Mouse (Mus musculus) testis, postnatal 10 days (tissue): ENCODE measurements around the gene Fbxo4.

Experiments used
- DNase-seq: peaks from one replicate; pipeline ENCODE4 v3.0.0; 2021; ENCODE audit warnings: low spot score

The Fbxo4 gene

DNA sequence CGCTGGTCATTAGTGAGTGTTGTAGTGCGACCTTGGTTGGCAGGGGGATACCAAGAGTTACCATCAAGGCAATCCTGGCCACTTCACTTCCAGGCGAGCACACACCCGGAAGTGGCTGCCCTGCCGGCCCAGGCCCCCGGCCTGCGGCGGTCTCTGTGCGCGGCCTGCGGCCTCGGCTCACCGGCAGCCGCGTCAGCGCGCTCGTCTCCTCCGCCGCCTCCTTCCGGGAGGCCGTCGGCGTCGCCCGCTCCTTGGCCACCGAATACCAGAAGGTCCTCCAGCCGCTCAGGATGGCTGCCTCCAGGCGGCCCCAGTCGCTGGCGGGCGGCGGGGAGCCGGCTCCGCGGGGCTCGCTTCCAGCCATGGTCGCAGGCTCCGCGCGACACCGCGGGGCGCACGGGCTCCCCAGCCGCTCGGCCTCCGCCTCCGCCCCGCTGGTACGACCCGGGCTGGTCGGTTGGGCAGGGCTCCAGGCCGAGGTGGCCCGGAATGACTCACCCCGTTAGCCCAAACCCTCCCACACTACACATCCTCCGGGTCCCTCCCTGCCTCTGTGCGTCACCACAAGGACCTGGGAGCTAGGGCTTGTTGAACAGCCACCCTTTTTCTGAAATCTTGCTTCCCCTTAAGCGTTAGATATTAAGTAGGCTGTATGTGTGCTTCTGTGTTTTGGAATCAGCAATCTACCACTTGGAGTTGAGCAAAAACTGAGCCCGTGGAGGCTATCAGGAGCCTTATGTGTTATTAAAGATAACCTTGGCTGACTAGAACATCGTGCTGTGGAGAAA is at the start of gene Fbxo4:
Gene Fbxo4, minus strand, starts transcription at position 513 of the 788 bp plus-strand sequence.
- peak; percentile 88 for DNase-seq

DNA sequence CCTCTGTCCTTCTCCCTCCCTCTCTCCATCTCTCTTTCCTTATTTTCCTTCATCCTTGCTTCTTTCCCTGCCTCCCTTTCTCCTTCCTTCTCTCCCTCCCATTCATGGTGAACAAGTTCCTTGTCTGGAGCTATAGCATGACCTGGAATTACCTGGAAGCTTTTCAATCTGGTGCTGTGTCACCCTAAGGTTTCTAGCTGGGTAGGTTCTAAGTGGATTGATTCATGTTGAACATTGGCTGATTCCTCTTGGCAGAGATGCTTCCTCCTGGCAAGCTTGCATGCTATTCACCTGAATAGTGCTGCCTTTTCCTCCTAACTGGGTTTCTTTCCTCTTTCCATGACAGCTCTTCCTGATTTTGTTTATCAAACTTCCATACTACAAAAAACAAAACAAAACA is 49.6 kb upstream of the Fbxo4 start:
- no peak for DNase-seq

DNA sequence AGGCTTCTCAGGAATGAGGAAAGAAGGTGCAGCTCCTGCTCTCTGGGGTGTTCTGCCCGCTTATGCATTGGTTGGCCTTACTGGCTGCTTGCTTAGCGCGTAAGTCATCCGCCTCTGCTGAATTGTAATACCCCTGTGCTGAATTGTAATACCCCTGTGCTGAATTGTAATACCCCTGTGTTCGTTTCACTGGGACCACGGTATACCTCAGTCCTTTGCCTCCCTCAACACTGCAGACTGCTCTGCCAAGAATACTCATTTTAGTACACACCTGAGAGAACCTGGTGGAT is 49.0 kb upstream of the Fbxo4 start:
- DNase-seq = no peak

DNA sequence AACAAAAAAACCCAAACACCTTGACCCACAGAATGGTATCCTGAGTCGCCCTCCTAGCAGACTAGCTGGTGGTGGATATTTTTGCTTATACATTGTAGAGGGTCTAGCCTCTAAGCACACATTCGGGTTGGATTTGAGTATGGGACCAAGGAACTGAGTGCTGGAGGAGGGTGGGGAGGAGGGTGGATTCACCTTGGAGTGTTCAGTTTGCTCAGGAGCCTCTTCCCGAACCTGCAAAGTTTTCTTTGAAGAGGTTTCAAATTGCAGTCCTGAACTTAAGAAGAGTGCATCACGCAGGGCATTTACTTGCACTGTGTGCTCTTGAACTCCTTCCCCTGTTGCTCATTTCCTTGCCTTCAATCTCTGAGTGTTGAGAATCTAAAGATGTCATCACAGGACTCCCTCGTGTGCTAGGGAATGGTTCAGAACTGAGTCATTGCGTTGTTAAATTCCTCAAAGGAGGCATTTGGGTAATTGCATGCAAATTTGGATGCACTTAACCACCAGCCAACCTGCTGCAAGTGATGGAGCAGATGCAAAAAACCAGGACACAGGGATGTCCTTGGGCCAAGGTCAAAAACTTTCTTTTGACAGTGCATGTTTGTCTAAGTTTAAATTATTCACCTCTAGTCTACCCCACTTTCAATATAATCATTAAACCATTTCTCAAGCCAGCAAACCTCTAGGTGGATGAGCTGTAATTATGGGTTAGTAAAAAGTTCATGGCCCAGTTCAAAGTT is 48.5 kb upstream of the Fbxo4 start:
- no peak for DNase-seq

DNA sequence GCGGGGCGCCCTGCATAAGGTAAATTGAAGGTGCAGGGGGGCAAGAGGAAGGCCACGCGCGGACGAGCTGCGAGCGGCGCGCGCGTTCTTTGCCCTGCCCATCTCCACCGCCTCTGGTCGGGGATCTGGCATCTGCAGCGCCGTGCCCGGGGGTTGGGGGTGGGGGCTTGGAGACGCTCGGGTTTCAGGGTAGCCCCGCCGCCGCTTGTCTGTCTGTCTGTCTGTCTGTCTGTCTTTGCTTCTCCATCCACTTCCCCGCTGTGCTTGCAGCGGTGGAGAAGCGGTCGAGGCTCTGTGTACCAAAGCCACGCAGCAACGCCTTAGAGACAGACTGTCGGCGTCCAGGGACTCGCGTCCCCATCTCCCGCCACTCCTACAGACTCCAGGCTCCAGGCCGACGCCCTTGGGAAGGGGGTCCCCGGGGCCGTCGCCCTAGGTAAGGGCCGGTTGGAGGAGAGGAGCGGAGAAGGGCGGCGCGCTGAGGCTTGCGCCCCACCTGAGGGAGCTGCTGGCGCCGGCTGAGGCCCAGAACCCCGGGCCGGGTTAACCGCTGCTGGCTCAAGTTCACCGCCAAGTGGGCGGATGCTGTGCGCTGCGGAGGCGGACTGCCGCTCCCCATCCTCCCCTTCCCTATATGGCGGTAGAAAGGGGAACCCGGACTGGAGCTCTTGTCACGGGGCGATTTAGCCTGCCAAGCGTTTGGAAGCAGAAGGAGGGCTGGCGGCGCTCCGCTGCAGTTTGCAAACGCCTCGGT is 47.6 kb upstream of the Fbxo4 start:
- DNase-seq = peak; percentile 83

DNA sequence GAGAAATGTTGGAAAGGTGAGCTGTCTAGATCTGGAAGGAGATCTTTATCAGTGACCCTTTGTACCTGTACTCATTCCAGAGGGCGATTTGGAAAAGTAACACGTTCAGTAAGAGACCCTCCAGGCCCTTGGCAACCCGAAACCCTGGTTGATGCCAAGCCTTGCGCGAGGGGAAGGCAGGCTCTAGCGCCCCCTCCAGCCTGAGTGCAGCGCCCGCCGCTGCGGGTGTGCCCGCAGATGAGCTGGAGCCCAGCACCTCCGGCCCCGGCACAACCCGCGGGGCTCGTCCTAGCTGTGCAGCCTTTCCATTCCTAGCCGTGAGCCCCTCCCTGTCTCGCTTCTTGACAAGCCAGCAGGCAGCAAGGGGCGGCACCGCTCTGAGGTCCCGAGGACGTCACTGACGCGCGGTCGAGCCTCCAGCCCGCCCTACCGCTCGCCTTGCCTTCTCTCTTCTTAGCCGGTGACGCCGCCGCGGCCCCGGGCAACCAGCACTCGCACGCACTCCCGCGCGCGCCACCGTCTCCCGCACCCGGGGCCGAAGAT is 46.9 kb upstream of the Fbxo4 start, which contains the start of gene Oxct1:
Gene Oxct1, plus strand, starts transcription at position 153 of the 543 bp plus-strand sequence.
- peak; percentile 87 for DNase-seq

DNA sequence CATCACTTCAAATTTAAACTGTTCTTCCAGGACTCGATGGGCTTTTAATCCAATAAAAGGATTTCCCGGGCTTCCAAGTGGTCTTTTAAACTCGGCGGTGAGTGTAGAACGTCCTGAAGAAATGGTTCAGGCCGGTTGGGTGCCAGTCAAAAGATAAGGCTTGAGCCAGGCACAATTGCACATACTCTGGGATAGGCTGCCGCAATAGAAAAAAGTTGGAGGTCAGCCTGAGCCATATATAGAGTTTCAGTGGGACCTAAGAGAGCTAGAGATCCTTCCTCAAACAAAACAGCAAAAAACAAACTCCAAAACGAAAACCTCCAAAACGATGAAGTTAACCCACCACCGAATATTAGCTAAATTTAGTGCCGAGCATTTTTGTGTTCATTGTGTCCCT is 46.1 kb upstream of the Fbxo4 start:
- no peak for DNase-seq

DNA sequence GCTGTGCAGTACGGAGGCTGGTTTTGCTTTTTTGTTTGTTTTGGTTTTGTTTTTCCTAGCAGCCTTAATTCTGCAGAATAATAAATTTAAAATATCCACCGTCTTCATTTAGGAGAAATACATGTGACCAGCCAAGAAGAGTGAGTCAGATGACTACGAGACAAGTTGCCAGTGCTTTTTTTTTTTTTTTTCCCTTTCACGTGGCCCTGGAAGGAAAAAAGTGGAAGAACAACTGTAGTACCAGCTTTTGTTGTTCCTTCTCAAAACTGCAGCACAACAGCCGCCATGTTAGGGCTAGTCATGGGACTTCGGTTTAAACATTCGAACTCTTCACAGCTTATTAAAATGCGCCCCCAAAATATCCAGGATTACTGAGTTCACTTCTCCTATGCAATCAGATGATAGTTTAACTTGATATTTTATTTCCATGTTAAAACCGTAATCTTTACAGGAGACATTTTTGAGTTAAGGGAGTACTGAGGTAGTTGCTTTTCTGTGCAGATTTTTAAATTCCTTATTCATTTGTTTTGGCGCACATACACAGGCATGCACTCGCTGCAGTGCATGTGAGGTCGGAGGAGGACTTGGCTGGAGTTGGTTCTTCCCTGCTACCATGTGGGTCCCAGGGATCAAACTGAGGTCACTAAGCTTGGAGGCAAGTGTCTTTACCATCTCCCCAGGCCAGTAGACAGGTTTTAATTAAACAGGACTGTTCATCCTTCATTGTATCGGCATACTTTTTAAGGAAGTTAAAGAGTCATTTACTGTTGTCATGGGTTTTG is 45.5 kb upstream of the Fbxo4 start:
- DNase-seq = no peak

DNA sequence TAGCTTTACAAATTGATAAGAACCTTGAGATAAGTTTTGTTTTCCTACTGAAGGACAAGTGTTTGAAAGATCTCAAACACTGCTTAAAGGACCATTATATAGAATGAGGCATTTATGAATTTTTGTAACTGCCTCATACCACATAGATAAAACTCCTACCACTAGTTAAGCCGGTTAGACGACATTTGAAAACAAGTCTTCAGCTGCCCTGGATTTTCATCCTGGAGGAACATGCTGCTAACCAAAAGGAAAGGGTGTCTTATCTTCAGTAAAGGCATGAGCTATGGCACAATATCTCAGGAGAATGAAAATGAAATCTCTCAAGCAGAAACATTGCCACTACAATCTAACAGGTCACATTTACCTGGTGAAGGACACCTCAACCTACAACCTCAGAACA is 44.4 kb upstream of the Fbxo4 start:
- DNase-seq = no peak

DNA sequence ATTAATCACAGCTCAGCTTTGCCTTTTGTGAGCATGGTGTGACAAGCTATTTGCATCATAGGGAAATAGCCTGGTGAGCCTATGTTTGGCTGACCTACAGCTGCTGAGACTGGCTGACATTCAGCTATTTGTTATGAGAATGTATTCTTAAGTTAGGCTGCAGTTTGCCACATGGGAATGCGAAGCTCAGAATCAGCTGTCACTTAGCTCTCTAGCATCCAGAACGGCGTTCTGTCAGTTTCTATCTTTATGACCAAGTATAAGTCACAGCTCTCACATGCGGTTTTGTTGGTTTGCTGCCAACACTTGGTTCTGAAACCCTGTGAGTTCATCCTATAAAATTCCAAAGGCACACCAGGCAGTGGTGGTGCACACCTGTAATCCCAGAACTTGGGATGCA is 41.3 kb upstream of the Fbxo4 start:
- DNase-seq = no peak

DNA sequence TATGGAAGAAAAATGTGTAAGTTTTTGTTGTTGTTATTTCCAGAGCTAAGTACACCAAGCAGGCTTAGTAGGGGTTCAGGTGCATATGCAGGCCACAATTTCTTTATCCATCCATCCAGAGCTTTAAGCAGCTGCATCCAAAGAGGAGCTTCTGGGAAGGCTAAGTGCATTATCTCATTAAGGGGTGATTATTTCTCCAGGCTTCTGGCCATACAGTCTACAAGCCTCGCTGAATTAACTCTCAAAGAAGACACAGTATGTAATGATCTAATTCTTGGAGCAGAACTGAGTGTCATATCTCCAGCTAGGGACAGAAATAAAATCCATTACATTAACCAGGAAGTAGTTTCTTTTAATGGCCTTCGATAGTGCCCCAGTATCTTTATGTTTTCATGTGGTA is 34.5 kb upstream of the Fbxo4 start:
- DNase-seq = no peak

DNA sequence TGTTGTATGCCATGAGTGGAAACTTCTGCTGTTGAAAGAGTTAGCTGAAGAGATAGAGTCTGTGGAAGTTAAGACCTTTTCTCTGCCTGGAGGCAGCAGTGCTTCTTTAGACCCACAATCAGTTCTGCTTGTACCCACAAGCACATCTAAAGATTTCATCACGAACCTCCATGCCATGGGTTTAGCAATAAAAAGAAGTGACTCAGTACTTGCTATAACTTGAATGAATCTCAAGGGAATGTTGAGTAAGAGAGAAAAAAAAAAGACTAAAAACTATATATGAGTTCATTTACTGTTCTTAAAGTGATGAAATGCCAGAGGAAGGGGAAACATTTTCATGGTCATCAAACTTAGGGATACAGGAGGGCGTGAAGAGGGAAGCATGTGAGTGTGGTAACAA is 21.2 kb upstream of the Fbxo4 start:
- DNase-seq = no peak

DNA sequence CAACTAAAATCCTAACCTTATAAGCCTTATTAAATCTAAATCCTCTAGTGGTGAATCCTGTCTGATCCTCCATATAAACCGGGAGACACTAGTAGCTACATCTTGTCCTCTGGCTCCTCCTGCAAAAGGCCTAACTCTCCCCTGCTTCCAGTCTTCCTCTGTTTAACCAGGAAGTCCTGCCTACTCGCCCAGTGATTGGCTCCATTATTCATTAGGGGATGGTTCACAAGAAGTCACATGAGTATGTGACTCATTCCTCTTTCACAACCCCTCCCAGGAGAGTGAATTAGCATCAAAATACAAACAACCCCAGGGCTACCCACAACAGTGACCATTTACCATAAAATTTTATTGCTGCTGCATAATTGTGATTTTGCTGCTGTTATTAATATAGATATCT is 19.8 kb upstream of the Fbxo4 start:
- DNase-seq = no peak

DNA sequence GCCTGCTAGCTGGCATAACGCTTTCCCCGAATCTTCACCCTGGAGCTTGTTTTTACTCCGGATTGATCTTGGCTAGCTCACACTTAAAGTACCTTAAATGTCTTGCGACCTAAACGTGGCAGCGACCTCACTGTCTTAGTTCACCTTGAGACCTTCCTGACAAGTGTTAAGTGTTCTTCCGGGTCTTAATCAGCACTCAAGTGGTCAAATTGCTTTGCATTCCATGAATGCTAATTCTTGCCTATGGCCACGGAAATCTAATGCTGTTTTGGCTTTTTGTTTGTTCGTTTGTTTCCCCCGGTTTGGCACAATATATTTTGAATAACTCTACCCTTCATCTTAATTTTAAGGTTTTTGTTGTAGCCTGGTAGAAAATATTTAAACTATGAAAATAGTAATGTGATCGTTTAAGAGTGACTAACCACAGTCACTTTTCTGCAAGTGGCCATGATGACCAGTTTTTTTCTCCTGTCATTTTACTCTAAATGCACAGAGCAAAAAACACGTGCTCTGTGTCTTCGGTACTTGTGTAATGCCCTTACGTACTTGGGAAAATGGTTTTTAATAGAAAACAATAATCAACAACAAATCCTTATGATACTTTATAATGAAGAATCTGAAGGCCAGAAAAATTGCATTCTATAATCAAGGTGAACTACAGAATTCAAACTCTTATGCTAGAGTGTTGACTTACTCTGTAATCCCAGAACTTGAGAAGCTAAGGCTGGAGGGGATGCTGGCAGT is 17.1 kb upstream of the Fbxo4 start:
- DNase-seq = no peak

DNA sequence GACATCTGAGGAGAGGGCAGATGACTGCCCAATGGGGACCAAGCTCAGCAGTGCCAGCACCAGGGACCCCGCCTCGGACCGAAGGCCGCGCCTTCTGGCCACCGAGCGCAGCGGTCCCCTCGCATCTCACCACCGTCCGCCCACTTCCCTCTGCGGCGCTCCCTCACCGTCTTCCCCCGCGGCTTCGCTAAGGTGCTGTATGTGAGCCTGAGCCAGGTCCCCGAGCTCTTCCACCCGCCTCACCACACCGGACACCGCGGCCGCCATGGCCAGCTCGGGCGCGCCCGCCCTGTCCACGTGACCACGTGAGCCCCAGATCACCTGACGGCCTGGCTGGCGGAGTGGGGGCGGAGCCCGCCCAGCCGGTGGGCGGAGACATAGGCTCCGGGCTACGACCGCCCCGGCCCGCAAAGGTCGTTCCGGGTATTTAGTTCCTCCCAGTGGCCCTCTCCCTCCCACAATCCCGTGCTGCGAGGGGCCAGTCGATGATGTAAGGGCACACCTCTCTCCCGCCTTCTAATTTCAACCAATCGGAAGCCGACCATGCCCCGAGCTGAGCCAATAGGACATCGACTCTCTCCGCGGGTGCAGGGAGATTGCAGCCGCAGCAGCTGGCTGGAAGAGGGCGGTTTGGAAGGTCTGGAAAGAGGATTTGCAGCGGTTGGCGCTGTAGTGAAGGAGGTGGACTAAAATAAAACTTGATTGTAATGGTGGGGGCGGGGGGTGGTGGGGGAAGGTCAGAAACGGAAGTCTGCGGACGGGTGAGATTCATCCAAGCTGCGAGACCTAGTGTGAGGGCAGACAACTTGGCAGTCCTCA is 16.3 kb upstream of the Fbxo4 start, which contains the start of gene AW549877:
Gene AW549877, minus strand, starts transcription at position 297 of the 819 bp plus-strand sequence.
- DNase-seq = peak; percentile 99

DNA sequence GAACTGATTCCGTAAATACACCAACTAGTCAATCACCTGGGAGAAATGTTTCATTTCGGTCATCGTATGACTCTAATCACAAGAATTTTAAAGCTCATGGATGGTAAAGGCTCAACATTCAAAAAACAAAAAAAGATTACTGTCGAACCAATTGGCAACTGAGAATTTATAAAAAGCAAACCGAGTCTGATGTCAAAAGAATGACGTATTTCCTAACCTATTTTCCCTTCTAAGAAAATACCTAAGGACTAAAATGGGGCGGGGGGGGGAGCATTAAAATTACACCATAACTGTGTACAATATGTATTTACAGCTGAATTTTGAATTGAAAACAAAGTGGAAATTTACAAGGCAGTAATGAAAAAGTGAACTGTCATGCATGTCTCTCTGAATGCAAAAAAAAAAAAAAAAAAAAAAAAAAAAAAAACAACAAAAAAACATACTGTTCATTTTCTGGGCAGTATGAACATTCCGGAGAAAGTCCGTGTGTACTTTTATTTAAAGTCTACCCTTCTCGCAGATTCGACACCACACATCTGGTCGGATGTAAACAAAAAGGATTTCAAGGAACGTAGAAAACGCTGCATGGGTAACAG is 15.6 kb upstream of the Fbxo4 start:
- no peak for DNase-seq

DNA sequence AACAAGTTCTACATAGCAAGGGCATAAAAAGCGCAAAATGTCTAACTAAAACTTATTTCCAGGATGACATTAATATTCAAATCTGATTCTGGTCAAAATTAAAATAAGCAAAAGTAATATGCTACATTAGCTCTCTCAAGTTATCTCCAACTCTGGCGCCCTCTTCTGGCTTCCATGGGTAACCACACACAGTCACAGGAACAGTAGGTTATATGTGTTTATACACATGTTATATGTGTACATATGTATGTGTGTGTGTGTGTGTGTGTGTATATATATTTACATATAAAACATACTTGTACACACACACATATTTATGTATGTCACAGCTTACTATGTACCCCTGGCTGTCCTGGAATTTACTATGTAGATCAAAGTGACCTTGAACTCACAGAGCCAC is 8.6 kb upstream of the Fbxo4 start:
- peak; percentile 68 for DNase-seq

DNA sequence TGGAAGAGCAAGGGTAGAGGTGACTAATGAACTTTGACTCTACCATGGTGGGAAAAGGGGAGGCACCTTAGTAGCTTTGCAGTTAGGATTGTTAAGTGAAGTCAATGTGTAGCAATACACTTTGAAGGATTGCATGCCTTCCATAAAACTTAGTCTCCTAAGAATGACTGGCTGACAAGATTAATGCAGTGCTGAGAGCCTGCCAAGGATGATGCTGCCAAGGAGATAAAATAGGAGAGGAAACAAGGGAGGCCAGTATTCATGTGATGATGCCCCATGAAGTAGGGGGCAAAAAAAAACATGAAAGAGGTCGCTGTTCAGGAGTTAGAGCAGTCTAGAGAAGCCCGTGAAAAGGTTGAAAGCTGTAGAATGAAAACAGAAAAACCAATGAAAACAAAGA is 5.5 kb upstream of the Fbxo4 start:
- no peak for DNase-seq

DNA sequence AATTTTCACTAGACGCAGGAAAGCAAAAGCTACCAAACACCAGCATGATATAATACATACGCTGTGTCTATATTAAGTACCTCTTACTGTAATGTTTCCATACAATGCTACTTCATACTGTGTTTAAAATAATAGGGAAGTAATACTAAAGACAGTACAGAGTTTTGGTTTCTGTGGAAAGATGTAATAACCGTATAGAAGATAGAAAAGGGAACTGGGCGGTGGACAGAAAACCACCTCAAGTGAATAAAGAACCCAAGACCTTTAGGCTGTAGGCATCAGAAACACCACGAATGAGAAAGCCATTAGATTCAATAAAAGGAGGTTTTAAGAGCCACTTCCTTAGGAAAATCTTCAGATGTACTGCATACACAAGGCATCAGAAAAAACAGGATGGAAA is 3.4 kb upstream of the Fbxo4 start:
- DNase-seq = no peak

DNA sequence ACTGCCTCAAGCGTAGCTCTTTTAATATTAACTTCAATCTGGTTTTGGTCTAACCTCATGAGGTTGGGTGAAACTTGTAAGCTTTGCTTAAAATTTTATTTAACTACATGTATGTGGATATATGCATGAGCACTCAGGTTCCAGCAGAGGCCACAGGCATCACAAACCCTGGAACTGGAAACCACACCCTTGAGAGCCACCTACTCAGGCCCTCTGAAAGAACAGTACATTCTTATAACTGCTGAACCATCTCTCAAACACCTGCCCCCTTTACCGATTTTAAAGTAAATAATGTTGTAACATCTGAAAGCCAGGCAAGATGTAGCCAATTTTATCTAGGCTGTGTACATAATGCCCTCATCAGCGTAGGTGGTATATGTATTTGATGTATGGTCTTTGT is 498 bp upstream of the Fbxo4 start:
- no peak for DNase-seq
